Mouse (Mus musculus): ENCODE measurements around the gene Abcd1.
"Not testable (repeated sequence)": the region's sequence is repeated elsewhere in the genome, so short reads cannot be mapped to it uniquely, and the experiment has no call there.

Gene Abcd1

GRCm38 (mm10) chrX:73739841-73740240, 23.4 kb downstream of the Abcd1 start:
- DNase-seq (ENCODE audit: low spot score in 2 of 2): not testable (repeated sequence)

GRCm38 (mm10) chrX:73744774-73745481, 28.5 kb downstream of the Abcd1 start:
- no peak for DNase-seq (ENCODE audit: low spot score in 2 of 2)

- no peak for DNase-seq (ENCODE audit: low spot score in 2 of 2)
These were observed 32.6 kb downstream of the Abcd1 start for GRCm38 (mm10) chrX:73748977-73749376.

GRCm38 (mm10) chrX:73756334-73757140, 40.1 kb downstream of the Abcd1 start, which contains the start of gene Plxnb3:
Gene Plxnb3, plus strand, starts transcription at chrX:73757090.
- DNase-seq (ENCODE audit: low spot score in 2 of 2): no peak

- DNase-seq (ENCODE audit: low spot score in 2 of 2): peak in 1 of 2 experiments; percentile 39
These were observed 42.4 kb downstream of the Abcd1 start for GRCm38 (mm10) chrX:73758611-73759290.

- DNase-seq (ENCODE audit: low spot score in 2 of 2): peak in 1 of 2 experiments; percentile 26
These were observed 48.9 kb downstream of the Abcd1 start for GRCm38 (mm10) chrX:73765311-73765710.

GRCm38 (mm10) chrX:73767267-73767666, 50.9 kb downstream of the Abcd1 start:
- no peak for DNase-seq (ENCODE audit: low spot score in 2 of 2)

GRCm38 (mm10) chrX:73774168-73774760, 57.9 kb downstream of the Abcd1 start, which contains the start of gene Srpk3:
Gene Srpk3, plus strand, starts transcription at chrX:73774405.
- no peak for DNase-seq (ENCODE audit: low spot score in 2 of 2)

- no peak for DNase-seq (ENCODE audit: low spot score in 2 of 2)
These were observed 58.5 kb downstream of the Abcd1 start for GRCm38 (mm10) chrX:73774802-73775483.

GRCm38 (mm10) chrX:73782227-73782626, 65.8 kb downstream of the Abcd1 start:
- DNase-seq (ENCODE audit: low spot score in 2 of 2): no peak

GRCm38 (mm10) chrX:73785666-73786065, 69.3 kb downstream of the Abcd1 start:
- no peak for DNase-seq (ENCODE audit: low spot score in 2 of 2)

GRCm38 (mm10) chrX:73786364-73787224, 70.2 kb downstream of the Abcd1 start, which contains the start of the genes Idh3g and Ssr4:
Gene Idh3g, minus strand, starts transcription at chrX:73786897.
Gene Ssr4, plus strand, starts transcription at chrX:73787028.
- DNase-seq (ENCODE audit: low spot score in 2 of 2): peak; percentile 69 to 86

GRCm38 (mm10) chrX:73787225-73787558, 70.8 kb downstream of the Abcd1 start:
- DNase-seq (ENCODE audit: low spot score in 2 of 2): no peak
